22 mouse cellular contexts compared by ENCODE assay signal in the genomic region with DNA sequence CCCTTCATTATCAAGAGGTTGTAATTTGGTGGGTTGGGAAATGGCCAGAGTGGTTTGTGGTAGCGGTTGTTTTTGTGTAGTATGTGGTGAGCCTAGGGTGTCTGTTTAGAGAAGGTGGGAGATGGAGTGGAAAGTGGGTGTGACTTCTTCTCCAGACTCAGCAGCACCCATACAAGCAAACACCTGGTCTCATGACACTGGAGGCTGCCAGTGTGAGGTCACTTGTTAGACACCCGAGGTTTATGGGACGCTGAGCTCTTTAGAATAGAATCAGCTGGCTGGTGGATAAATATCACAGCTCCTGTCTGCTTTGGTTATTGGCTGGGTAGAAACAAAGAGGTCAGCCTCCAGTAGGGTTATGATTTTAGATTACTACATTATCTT. TPM values are rescaled to one million over a fixed set of nuclear protein-coding genes. Genes with fewer than 3 reads are reported as not detected.
DNase-seq lines count a peak whose midpoint lies in the region; ATAC-seq and TF ChIP-seq lines count a peak whose summit lies in the region.
"Had no signal": no experiment of that assay in that cellular context is flagged by ENCODE, and none has a peak within 500 bp of the region (broad histone marks: within the 10 kb centered on the region; RNA-seq: fewer than 3 reads in every experiment).

No protein-coding gene starts in this region.

- H3K27ac ChIP-seq in forebrain, embryonic 11.5 days (ENCODE audit: low read depth, low read length) = no peak overlapping the region
- no peak overlapping the region for H3K27ac ChIP-seq in forebrain, postnatal 0 days (ENCODE audit: low read depth, low read length)
- no peak overlapping the region for H3K27ac ChIP-seq in midbrain, embryonic 11.5 days (ENCODE audit: low read depth, low read length)
- H3K27ac ChIP-seq in midbrain, embryonic 14.5 days (replicated peaks; ENCODE audit: low read depth, low read length) = no peak overlapping the region
- H3K27ac ChIP-seq: hindbrain, embryonic 10.5 days; limb, embryonic 15.5 days; liver, embryonic 14.5 days had no signal

- WGBS in forebrain, embryonic 11.5 days = 87% methylated on average over 3 of the region's 3 CpGs
- WGBS in forebrain, postnatal 0 days = 71% methylated on average over 3 of the region's 3 CpGs
- WGBS in midbrain, embryonic 11.5 days = 85% methylated on average over 3 of the region's 3 CpGs
- 86% methylated on average over 3 of the region's 3 CpGs for WGBS in midbrain, embryonic 14.5 days

- H3K4me2 ChIP-seq in forebrain, embryonic 11.5 days (ENCODE audit: low read depth, low read length, severe bottlenecking) = no peak overlapping the region
- H3K4me2 ChIP-seq in forebrain, postnatal 0 days (ENCODE audit: low read depth) = no peak overlapping the region
- H3K4me2 ChIP-seq in midbrain, embryonic 11.5 days = no peak overlapping the region
- no peak overlapping the region for H3K4me2 ChIP-seq in midbrain, embryonic 14.5 days (ENCODE audit: low read length)
- H3K4me2 ChIP-seq: heart, embryonic 11.5 days; limb, embryonic 15.5 days; lung, embryonic 14.5 days had no signal

- TF ChIP-seq CTCF in forebrain, postnatal 0 days (IDR thresholded peaks at IDR 0.05; ENCODE audit: low read depth) = no peak

- no peaks in the 10 kb centered on the region for H3K4me1 ChIP-seq in forebrain, embryonic 11.5 days (replicated peaks; ENCODE audit: control insufficient read depth, insufficient read depth, low read length)
- H3K4me1 ChIP-seq in forebrain, postnatal 0 days (ENCODE audit: insufficient read depth) = no peaks in the 10 kb centered on the region
- no peaks in the 10 kb centered on the region for H3K4me1 ChIP-seq in midbrain, embryonic 11.5 days (ENCODE audit: control insufficient read depth, insufficient read depth, low read length)
- no peaks in the 10 kb centered on the region for H3K4me1 ChIP-seq in midbrain, embryonic 14.5 days (ENCODE audit: control insufficient read depth, insufficient read depth, low read length)
- H3K4me1 ChIP-seq: hindbrain, embryonic 10.5 days; limb, embryonic 15.5 days had no signal

- peak; percentile 20 for DNase-seq in forebrain, embryonic 11.5 days (ENCODE audit: low spot score)
- no peak for DNase-seq in forebrain, postnatal 0 days
- peak; percentile 22 for DNase-seq in thymus, postnatal 4 days
- no peak for DNase-seq in thymus, adult 18-20 months
- peak; percentile 71 for DNase-seq in induced T-regulatory cell, adult 2 months (ENCODE audit: low read depth)
- DNase-seq in midbrain, embryonic 11.5 days (ENCODE audit: low spot score, missing footprints) = no peak
- DNase-seq in midbrain, embryonic 14.5 days = no peak
- DNase-seq in frontal cortex, postnatal 25 days (ENCODE audit: low spot score in 2 of 2) = no peak
- DNase-seq: cerebellum, adult 2 months; embryo, embryonic 11 days; gastrocnemius, postnatal 36 days; kidney, postnatal 4 days; lung, embryonic 14.5 days had no signal

- H3K36me3 ChIP-seq in forebrain, embryonic 11.5 days (ENCODE audit: control insufficient read depth, insufficient read depth, low read length) = no peaks in the 10 kb centered on the region
- no peaks in the 10 kb centered on the region for H3K36me3 ChIP-seq in forebrain, postnatal 0 days (ENCODE audit: insufficient read depth)
- no peaks in the 10 kb centered on the region for H3K36me3 ChIP-seq in midbrain, embryonic 11.5 days (ENCODE audit: control insufficient read depth, insufficient read depth, low read length)
- H3K36me3 ChIP-seq in midbrain, embryonic 14.5 days (ENCODE audit: control insufficient read depth, insufficient read depth, low read length) = no peaks in the 10 kb centered on the region
- H3K36me3 ChIP-seq: hindbrain, embryonic 10.5 days; limb, embryonic 15.5 days had no signal

- no peak for ATAC-seq in forebrain, embryonic 11.5 days (replicated peaks; ENCODE audit: low FRiP score)
- ATAC-seq in forebrain, postnatal 0 days = no peak
- ATAC-seq in midbrain, embryonic 11.5 days (ENCODE audit: low FRiP score) = no peak
- ATAC-seq in midbrain, embryonic 14.5 days (ENCODE audit: low FRiP score, low TSS enrichment) = no peak
- ATAC-seq: forebrain, embryonic 16.5 days; hindbrain, embryonic 16.5 days; intestine, embryonic 16.5 days; midbrain, embryonic 16.5 days had no signal

- H3K27me3 ChIP-seq in forebrain, embryonic 11.5 days (ENCODE audit: control insufficient read depth, insufficient read depth, low read length) = no peaks in the 10 kb centered on the region
- no peaks in the 10 kb centered on the region for H3K27me3 ChIP-seq in forebrain, postnatal 0 days (ENCODE audit: insufficient read depth, low read length)
- H3K27me3 ChIP-seq in midbrain, embryonic 11.5 days (ENCODE audit: control insufficient read depth, insufficient read depth, low read length) = no peaks in the 10 kb centered on the region
- H3K27me3 ChIP-seq in midbrain, embryonic 14.5 days (ENCODE audit: control insufficient read depth, insufficient read depth, low read length) = no peaks in the 10 kb centered on the region
- H3K27me3 ChIP-seq: limb, embryonic 15.5 days; megakaryocyte, embryonic 14.5 days had no signal

- H3K9ac ChIP-seq in forebrain, embryonic 11.5 days (ENCODE audit: low read length) = no peak overlapping the region
- H3K9ac ChIP-seq in forebrain, postnatal 0 days = no peak overlapping the region
- no peak overlapping the region for H3K9ac ChIP-seq in midbrain, embryonic 11.5 days (ENCODE audit: low read length)
- H3K9ac ChIP-seq in midbrain, embryonic 14.5 days (replicated peaks; ENCODE audit: low read length) = no peak overlapping the region
- H3K9ac ChIP-seq: limb, embryonic 15.5 days; liver, embryonic 14.5 days; lung, embryonic 14.5 days had no signal

- no peaks in the 10 kb centered on the region for H3K9me3 ChIP-seq in forebrain, embryonic 11.5 days (ENCODE audit: control insufficient read depth, low read length)
- no peaks in the 10 kb centered on the region for H3K9me3 ChIP-seq in forebrain, postnatal 0 days (ENCODE audit: low read length)
- no peaks in the 10 kb centered on the region; the same call in 1 of the 2 replicates for H3K9me3 ChIP-seq in midbrain, embryonic 11.5 days (ENCODE audit: control insufficient read depth, low read length)
- no peaks in the 10 kb centered on the region for H3K9me3 ChIP-seq in midbrain, embryonic 14.5 days (ENCODE audit: control insufficient read depth, low read length)
- H3K9me3 ChIP-seq: limb, embryonic 15.5 days; megakaryocyte, embryonic 14.5 days had no signal

- H3K4me3 ChIP-seq in forebrain, embryonic 11.5 days (ENCODE audit: low read depth, low read length) = no peak overlapping the region
- H3K4me3 ChIP-seq in forebrain, postnatal 0 days (ENCODE audit: low read depth, low read length) = no peak overlapping the region
- H3K4me3 ChIP-seq in midbrain, embryonic 11.5 days (ENCODE audit: low read depth, low read length) = no peak overlapping the region
- no peak overlapping the region for H3K4me3 ChIP-seq in midbrain, embryonic 14.5 days (replicated peaks; ENCODE audit: low read depth, low read length)
- H3K4me3 ChIP-seq: hindbrain, embryonic 10.5 days; limb, embryonic 15.5 days; megakaryocyte, embryonic 14.5 days had no signal

RNA-seq across cellular contexts. Expression of a gene that starts 21.6 kb away (rescaled TPM):
- not detected in 2 replicates for polyA plus RNA-seq in forebrain, embryonic 11.5 days (2014; fragmentation: Nextera tagmentation; extraction: Ambion mirVana)
- under 0.01 and 0.05 TPM in 2 replicates for total RNA-seq in forebrain, postnatal 0 days (2014; rRNA removed)
- 0.17 TPM in 1 of 2 replicates, not detected in the other for polyA plus RNA-seq in forebrain, postnatal 0 days (2015; fragmentation: Nextera tagmentation; extraction: Ambion mirVana)
- not detected in 2 replicates for polyA plus RNA-seq in midbrain, embryonic 11.5 days (2014; fragmentation: Nextera tagmentation; extraction: Ambion mirVana)
- 0.01 TPM in 1 of 2 replicates, not detected in the other for polyA plus RNA-seq in midbrain, embryonic 14.5 days (2014; fragmentation: Nextera tagmentation; extraction: Ambion mirVana)
- total RNA-seq: gastrocnemius, postnatal 36 days had no signal
- polyA plus RNA-seq: hindbrain, embryonic 10.5 days; limb, embryonic 15.5 days; lung, embryonic 14.5 days; midbrain, embryonic 16.5 days had no signal

RNA-seq across cellular contexts. Expression of a gene that starts 56.1 kb away (rescaled TPM):
- 0.98 and 1.1 TPM in 2 replicates for polyA plus RNA-seq in forebrain, embryonic 11.5 days (2014; fragmentation: Nextera tagmentation; extraction: Ambion mirVana)
- total RNA-seq in forebrain, postnatal 0 days (2014; rRNA removed) = 1.2 and 1.9 TPM in 2 replicates
- 0.47 and 0.71 TPM in 2 replicates for polyA plus RNA-seq in forebrain, postnatal 0 days (2015; fragmentation: Nextera tagmentation; extraction: Ambion mirVana)
- 1.5 and 1.7 TPM in 2 replicates for polyA plus RNA-seq in midbrain, embryonic 11.5 days (2014; fragmentation: Nextera tagmentation; extraction: Ambion mirVana)
- polyA plus RNA-seq in midbrain, embryonic 14.5 days (2014; fragmentation: Nextera tagmentation; extraction: Ambion mirVana) = 0.23 and 0.28 TPM in 2 replicates

Comparison
In these comparisons a context has a peak if more than half of its experiments do, and no peak if none do; other contexts are left out.
1. DNase-seq: peak in forebrain, embryonic 11.5 days (single experiment), thymus, postnatal 4 days (single experiment) and induced T-regulatory cell, adult 2 months (single experiment); none in forebrain, postnatal 0 days (single experiment), thymus, adult 18-20 months (0 of 2), midbrain, embryonic 11.5 days (single experiment), midbrain, embryonic 14.5 days (single experiment) and frontal cortex, postnatal 25 days (0 of 2).